Mouse (Mus musculus) adrenal gland, postnatal 36 days (tissue): ENCODE measurements around the gene A030003K21Rik. TPM values are rescaled to one million over a fixed set of nuclear protein-coding genes. Genes with fewer than 3 reads are reported as not detected.

Experiments
- DNase-seq, 2 experiments: peaks; one replicate each; pipeline ENCODE4 v3.0.0; 2021; ENCODE audit warnings: mixed read lengths in 1 of 2
- total RNA-seq, 2 experiments: library from RNA; stranded (reverse); gene quantifications; 2 replicates each; pipeline ENCODE4 v1.2.3; 2021

The A030003K21Rik gene
- total RNA-seq, 2 experiments from 2014 or later, result not detected

DNA sequence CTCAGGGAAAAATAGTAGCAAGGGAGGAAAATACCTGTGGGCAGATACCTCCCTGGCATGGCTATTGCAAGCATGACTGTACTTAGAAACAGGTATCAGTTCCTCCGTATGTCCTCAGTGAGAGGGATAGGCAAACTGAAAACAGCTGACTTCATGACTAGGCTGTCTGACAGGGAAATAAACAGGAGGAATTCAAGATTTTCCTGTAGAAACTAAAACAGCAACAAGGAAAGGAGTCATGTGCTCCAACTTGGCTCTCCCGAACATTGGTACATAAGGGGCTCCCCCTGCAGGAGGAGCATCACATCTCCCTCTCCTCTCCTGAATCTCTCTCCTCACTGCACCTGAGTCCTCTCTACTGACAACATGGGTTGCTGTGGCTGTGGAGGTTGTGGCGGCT lies 30.2 kb downstream of the A030003K21Rik start, which contains the start of gene A030005L19Rik:
Gene A030005L19Rik, plus strand, starts transcription at position 301 of the 400 bp plus-strand sequence.
- no peak for DNase-seq

DNA sequence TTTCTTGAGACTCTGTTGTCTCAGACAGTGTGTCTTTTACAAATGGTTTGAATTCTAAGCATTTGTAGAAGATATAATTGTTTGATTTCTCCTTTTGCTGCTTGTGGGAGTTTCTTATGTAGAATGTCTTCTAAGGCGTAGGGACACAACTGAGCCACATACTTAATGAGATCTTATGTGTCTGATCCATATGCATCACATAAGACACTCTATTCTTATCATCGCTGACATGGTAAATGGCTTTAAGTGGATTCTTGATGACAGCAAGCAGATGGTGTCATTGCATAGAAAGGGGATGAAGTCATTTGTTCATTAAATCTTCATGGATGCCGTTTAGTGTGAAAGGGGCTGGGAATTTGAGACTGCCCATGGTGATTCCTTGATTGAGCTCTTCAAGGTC lies 37.3 kb downstream of the A030003K21Rik start:
- DNase-seq, result no peak

DNA sequence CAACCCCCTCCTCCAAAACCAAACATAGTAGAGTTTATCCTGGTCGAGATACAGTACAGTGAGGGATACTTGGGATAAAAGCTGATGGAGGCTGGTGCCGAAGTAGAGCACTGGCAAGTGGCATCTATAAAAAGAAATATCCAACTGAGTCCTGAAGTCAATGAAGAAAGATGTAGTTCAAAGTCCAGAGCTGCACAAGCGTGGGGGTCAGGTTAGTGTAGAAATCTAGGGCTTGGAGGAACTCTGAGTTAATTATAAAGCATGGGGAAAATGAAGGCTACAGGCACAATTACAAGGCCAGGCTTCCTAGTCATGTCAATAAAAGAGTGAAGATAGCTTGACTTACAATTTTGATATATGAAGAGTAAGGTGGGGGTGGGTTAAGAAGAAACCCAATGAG lies 42.0 kb downstream of the A030003K21Rik start:
- DNase-seq, result no peak

DNA sequence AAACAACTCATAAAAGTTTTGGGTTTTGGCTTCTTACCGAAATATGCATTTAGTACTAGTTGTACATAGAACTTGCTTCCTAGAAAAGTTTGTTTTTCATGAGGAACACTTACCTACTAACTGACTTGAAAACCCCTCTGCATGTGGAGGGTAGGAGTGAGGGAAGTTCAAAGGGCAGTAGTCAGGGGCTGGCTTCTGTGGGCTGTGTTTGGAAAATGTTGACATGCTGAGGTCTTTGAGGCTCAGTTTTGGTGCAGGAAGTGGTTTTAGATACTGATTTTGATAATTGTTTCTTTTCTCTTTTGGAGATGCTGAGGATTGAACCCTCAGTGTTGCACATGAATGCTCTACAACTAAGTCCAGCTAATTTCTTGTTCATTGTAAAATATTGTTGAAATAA lies 42.6 kb downstream of the A030003K21Rik start:
- DNase-seq, result no peak

DNA sequence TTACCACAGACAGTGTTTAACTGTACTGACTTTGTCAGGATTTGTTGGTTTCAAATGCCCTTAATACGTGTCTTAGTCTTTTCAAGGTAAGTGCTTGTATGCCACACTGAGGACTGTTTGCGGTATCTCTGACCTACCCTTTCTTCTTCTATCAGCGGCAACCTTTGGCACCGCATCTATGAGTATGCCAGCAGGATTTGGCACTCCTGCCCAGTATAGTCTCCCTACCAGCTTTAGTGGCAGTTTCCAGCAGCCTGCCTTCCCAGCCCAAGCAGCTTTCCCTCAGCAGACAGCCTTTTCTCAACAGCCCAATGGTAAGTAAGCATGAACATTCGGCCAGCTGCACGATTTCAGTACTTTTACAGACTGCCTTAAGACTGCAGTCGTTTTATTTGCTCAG lies 49.9 kb downstream of the A030003K21Rik start:
- DNase-seq, result no peak

Other genes starting within 250 kb of the A030003K21Rik start
- gene Mff, start 218.5 kb downstream of the A030003K21Rik start, total RNA-seq, result 100 to 1,000 TPM; 118 to 136 TPM
- gene Tm4sf20, start 174.9 kb downstream of the A030003K21Rik start, total RNA-seq, result not detected
- gene Gm47791, start 172.1 kb downstream of the A030003K21Rik start, total RNA-seq, result not detected
- gene Agfg1, start 103.9 kb downstream of the A030003K21Rik start, total RNA-seq, result 10 to 100 TPM; 52.5 to 60.5 TPM
- under 1 TPM in 1 of 2 experiments, not detected in 1; 0.36 TPM for gene A030005L19Rik, start 30.1 kb downstream of the A030003K21Rik start, total RNA-seq
- gene A030014E15Rik, start 18.5 kb downstream of the A030003K21Rik start, total RNA-seq, result not detected
- not detected for gene Gm6217, start 12.0 kb downstream of the A030003K21Rik start, total RNA-seq
- not detected for gene Gm7544, start 12.6 kb upstream of the A030003K21Rik start, total RNA-seq
- gene Gm47955, start 16.9 kb upstream of the A030003K21Rik start, total RNA-seq, result not detected
- gene Gm47959, start 57.2 kb upstream of the A030003K21Rik start, total RNA-seq, result not detected
- under 1 TPM in 1 of 2 experiments, not detected in 1; 0.33 TPM for gene Slc19a3, start 95.1 kb upstream of the A030003K21Rik start, total RNA-seq
- not detected for gene Krtap28-10, start 99.1 kb upstream of the A030003K21Rik start, total RNA-seq
- not detected for gene Gm47969, start 101.5 kb upstream of the A030003K21Rik start, total RNA-seq
- not detected for gene A030005K14Rik, start 116.0 kb upstream of the A030003K21Rik start, total RNA-seq
- gene Krtap28-13, start 117.5 kb upstream of the A030003K21Rik start, total RNA-seq, result not detected
- gene Ccl20, start 173.4 kb upstream of the A030003K21Rik start, total RNA-seq, result not detected
- not detected for gene Daw1, start 216.4 kb upstream of the A030003K21Rik start, total RNA-seq